28 mouse cellular contexts compared by ENCODE assay signal in the genomic region with DNA sequence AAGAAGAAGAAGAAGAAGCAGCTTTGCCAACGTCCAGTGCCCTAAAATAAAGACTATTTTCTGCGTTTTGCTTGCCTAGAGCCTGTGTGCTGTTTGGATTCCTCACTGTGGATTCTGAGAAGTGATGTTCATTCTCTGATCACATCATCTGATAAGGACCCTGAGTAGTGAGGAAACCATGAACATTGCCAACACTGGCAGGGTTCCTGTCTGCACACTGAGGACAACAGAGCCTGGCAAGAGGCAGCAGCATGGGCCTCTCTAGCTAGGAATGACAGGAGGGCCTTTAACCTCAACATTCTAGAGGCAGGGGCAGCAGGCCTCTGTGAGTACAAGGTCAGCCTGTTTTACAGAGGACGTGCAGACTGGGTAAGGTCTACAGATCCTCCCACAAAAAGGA. TPM values are rescaled to one million over a fixed set of nuclear protein-coding genes. Genes with fewer than 3 reads are reported as not detected.
"Had no signal": no experiment of that assay in that cellular context is flagged by ENCODE, and none has a peak within 500 bp of the region (broad histone marks: within the 10 kb centered on the region; RNA-seq: fewer than 3 reads in every experiment).

No protein-coding gene starts in this region.

- H3K27ac ChIP-seq: heart, embryonic 10.5 days; hindbrain, embryonic 10.5 days; hindbrain, embryonic 12.5 days; hindbrain, embryonic 14.5 days; intestine, embryonic 15.5 days; layer of hippocampus, adult 2 months; left cerebral cortex, adult 2 months; limb, embryonic 10.5 days; limb, embryonic 12.5 days; liver, embryonic 13.5 days had no signal

- H3K4me3 ChIP-seq: gastrocnemius, adult 2 months; heart, embryonic 10.5 days; heart, embryonic 12.5 days; hindbrain, embryonic 10.5 days; hindbrain, embryonic 12.5 days; intestine, embryonic 15.5 days; layer of hippocampus, adult 2 months; left cerebral cortex, adult 2 months; limb, embryonic 10.5 days; limb, embryonic 12.5 days; liver, embryonic 13.5 days had no signal

- H3K4me2 ChIP-seq: heart, embryonic 12.5 days; hindbrain, embryonic 12.5 days; hindbrain, embryonic 14.5 days; intestine, embryonic 15.5 days; limb, embryonic 12.5 days; liver, embryonic 11.5 days; liver, embryonic 13.5 days had no signal

- H3K27me3 ChIP-seq: hindbrain, embryonic 12.5 days; intestine, embryonic 15.5 days; limb, embryonic 12.5 days had no signal

- H3K9me3 ChIP-seq: heart, embryonic 10.5 days; heart, embryonic 12.5 days; hindbrain, embryonic 10.5 days; hindbrain, embryonic 12.5 days; intestine, embryonic 15.5 days; limb, embryonic 10.5 days; limb, embryonic 12.5 days; liver, embryonic 13.5 days had no signal

- H3K9ac ChIP-seq: heart, embryonic 12.5 days; hindbrain, embryonic 12.5 days; hindbrain, embryonic 14.5 days; intestine, embryonic 15.5 days; limb, embryonic 12.5 days; liver, embryonic 13.5 days had no signal

- DNase-seq: gastrocnemius, adult 2 months; gastrocnemius, postnatal 10 days; gastrocnemius, postnatal 25 days; heart, adult 18-20 months; heart, postnatal 10 days; heart, postnatal 4 days; kidney, adult 18-20 months; kidney, adult 8-10 months; kidney, postnatal 10 days; kidney, postnatal 25 days; kidney, postnatal 4 days; liver; liver, embryonic 13.5 days had no signal

- ATAC-seq: hindbrain, embryonic 16.5 days; inflammation-experienced regulatory T-cells, adult 6 months; intestine, embryonic 15.5 days; intestine, postnatal 0 days had no signal

RNA-seq across cellular contexts. Expression of gene Stac2, which starts 28.7 kb away (rescaled TPM):
- total RNA-seq: granulocyte monocyte progenitor cell, adult 5-6 weeks had no signal

RNA-seq across cellular contexts. Expression of gene Plxdc1, which starts 38.3 kb away (rescaled TPM):
- polyA plus RNA-seq: heart, embryonic 10.5 days; limb, embryonic 10.5 days; limb, embryonic 12.5 days had no signal
